Mouse (Mus musculus): ENCODE results near the gene Abtb1. TPM values are rescaled to one million over a fixed set of nuclear protein-coding genes. Genes with fewer than 3 reads are reported as not detected.

Gene Abtb1
- polyA plus RNA-seq, 1 experiment from 2014 or later: 49.5 TPM

DNA sequence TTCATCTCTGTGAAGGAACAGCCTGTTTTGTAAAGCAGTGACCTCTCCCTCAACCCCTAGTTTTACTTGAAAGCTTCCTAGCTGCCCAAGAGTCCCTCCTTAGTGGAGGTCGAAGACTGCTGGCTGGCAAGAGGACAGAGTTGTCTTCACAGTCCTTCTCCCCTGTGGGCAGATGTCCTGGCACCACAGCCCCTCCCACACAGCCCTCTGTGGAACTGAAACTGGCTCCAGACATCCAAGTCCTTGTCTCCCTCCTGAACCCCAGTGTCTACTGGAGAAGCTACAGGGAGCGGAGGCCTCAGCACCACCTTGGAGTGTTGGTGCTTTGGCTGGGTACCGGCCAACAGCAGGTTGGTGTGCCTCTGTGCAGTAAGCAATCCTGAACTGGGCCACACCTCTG lies 26.3 kb downstream of the Abtb1 start:
- Histone ChIP-seq H3K4me2 (ENCODE audit: low read depth, low read length) (no peak overlapping the region), H3K9me3 (ENCODE audit: control insufficient read depth, low read length) (no peaks in the 10 kb centered on the region), H3K9ac (ENCODE audit: low read length) (no peak overlapping the region), H3K27ac (ENCODE audit: low read length) (no peak overlapping the region), H3K4me1 (replicated peaks; ENCODE audit: control insufficient read depth, insufficient read depth, low read length) (peaks cover 15% of the 10 kb centered on the region), H3K36me3 (ENCODE audit: control insufficient read depth, insufficient read depth, low read length) (no peaks in the 10 kb centered on the region), H3K4me3 (ENCODE audit: low read length) (no peak overlapping the region), H3K27me3 (ENCODE audit: control insufficient read depth, insufficient read depth, low read depth, low read length) (no peaks in the 10 kb centered on the region)
- ATAC-seq (ENCODE audit: low read depth): no peak
- 85% methylated on average over 3 of the region's 3 CpGs for WGBS

DNA sequence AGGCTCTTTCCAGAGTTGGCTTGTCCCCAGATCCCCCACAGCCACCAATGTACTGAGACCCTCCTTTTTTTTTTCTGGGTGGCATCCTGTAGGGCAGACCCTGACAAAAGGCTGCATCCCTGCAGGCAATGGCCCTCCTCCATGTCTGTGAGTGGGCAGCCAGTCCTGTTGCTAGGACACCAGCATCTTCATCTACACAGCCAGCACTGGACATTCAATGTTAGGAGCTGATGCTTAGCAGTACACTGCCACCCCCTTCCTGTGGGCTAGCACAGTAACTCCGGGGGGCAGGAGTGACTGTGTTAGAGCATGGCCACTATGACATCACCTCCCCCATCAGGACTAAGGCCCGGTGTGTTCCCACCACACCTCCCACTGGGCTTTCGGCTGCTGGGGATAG lies 26.7 kb downstream of the Abtb1 start:
- H3K9ac ChIP-seq (ENCODE audit: low read length): no peak overlapping the region
- no peak overlapping the region for H3K27ac ChIP-seq (ENCODE audit: low read length)
- H3K4me2 ChIP-seq (ENCODE audit: low read depth, low read length): no peak overlapping the region
- no peaks in the 10 kb centered on the region for H3K27me3 ChIP-seq (ENCODE audit: control insufficient read depth, insufficient read depth, low read depth, low read length)
- no peaks in the 10 kb centered on the region for H3K9me3 ChIP-seq (ENCODE audit: control insufficient read depth, low read length)
- no peaks in the 10 kb centered on the region for H3K36me3 ChIP-seq (ENCODE audit: control insufficient read depth, insufficient read depth, low read length)
- H3K4me3 ChIP-seq (ENCODE audit: low read length): no peak overlapping the region
- ATAC-seq (ENCODE audit: low read depth): no peak
- WGBS: 79% methylated on average over 3 of the region's 3 CpGs
- peaks cover 19% of the 10 kb centered on the region for H3K4me1 ChIP-seq (replicated peaks; ENCODE audit: control insufficient read depth, insufficient read depth, low read length)

DNA sequence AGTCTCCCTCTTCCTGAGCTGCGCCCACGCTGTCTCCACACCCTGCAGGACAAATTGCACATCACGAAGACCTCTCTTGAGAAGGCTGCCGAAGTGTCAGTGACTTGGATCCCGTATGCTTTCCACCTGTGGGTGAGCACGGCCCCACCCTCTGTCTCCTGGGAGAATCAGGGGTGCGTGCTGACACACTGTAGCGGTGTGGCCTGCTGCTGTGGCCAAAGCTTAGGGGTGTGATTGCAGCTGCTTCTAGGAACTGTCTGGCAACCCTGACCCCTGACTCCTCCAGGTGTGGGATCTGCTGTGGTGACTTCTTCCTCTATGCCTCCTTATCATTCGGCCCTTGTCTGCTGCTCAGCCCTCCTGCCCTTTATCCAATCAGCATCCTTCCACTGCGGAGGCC lies 28.0 kb downstream of the Abtb1 start:
- Histone ChIP-seq H3K9ac (ENCODE audit: low read length) (no peak overlapping the region), H3K27ac (ENCODE audit: low read length) (no peak overlapping the region), H3K36me3 (ENCODE audit: control insufficient read depth, insufficient read depth, low read length) (no peaks in the 10 kb centered on the region), H3K27me3 (ENCODE audit: control insufficient read depth, insufficient read depth, low read depth, low read length) (no peaks in the 10 kb centered on the region), H3K4me1 (replicated peaks; ENCODE audit: control insufficient read depth, insufficient read depth, low read length) (peaks cover 31% of the 10 kb centered on the region), H3K4me2 (ENCODE audit: low read depth, low read length) (no peak overlapping the region), H3K4me3 (ENCODE audit: low read length) (no peak overlapping the region), H3K9me3 (ENCODE audit: control insufficient read depth, low read length) (no peaks in the 10 kb centered on the region)
- ATAC-seq (ENCODE audit: low read depth): no peak
- 71% methylated on average over 10 of the region's 10 CpGs for WGBS

DNA sequence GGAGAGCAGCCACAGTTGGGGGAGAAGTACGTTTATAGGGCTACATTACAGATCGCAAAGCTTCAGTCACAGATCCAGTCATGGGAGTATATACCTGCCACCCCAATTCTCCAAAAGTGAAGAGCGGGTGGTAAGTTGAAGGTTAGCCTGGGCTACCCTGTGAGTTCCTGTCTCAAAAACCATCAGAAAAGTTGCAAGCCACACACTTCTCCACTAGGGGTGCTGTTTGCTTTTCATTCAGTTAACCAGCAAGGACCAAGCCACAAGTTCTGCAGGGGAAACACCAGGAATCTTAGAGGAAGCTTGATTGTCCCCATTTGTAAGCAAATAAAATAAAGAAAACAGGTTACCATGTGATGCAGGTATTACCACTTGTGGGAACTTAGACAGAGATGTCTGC lies 28.9 kb downstream of the Abtb1 start:
- no peak for ATAC-seq (ENCODE audit: low read depth)
- Histone ChIP-seq H3K27ac (ENCODE audit: low read length) (peak overlapping the region; percentile 23), H3K9me3 (ENCODE audit: control insufficient read depth, low read length) (no peaks in the 10 kb centered on the region), H3K4me2 (ENCODE audit: low read depth, low read length) (no peak overlapping the region), H3K9ac (ENCODE audit: low read length) (no peak overlapping the region), H3K36me3 (ENCODE audit: control insufficient read depth, insufficient read depth, low read length) (no peaks in the 10 kb centered on the region), H3K4me3 (ENCODE audit: low read length) (no peak overlapping the region), H3K4me1 (replicated peaks; ENCODE audit: control insufficient read depth, insufficient read depth, low read length) (peaks cover 34% of the 10 kb centered on the region), H3K27me3 (ENCODE audit: control insufficient read depth, insufficient read depth, low read depth, low read length) (no peaks in the 10 kb centered on the region)
- WGBS: 75% methylated on average over 3 of the region's 3 CpGs

- Histone ChIP-seq H3K4me2 (ENCODE audit: low read depth, low read length) (no peak overlapping the region), H3K9me3 (ENCODE audit: control insufficient read depth, low read length) (no peaks in the 10 kb centered on the region), H3K27me3 (ENCODE audit: control insufficient read depth, insufficient read depth, low read depth, low read length) (no peaks in the 10 kb centered on the region), H3K4me3 (ENCODE audit: low read length) (no peak overlapping the region), H3K4me1 (replicated peaks; ENCODE audit: control insufficient read depth, insufficient read depth, low read length) (peaks cover 34% of the 10 kb centered on the region), H3K27ac (ENCODE audit: low read length) (peak overlapping the region; percentile 51), H3K9ac (ENCODE audit: low read length) (no peak overlapping the region), H3K36me3 (ENCODE audit: control insufficient read depth, insufficient read depth, low read length) (no peaks in the 10 kb centered on the region)
- ATAC-seq (ENCODE audit: low read depth): peak; percentile 55
- WGBS: 34% methylated on average over 7 of the region's 7 CpGs
Observed at GRCm38 (mm10) chr6:88811880-88812400, 29.8 kb downstream of the Abtb1 start.

DNA sequence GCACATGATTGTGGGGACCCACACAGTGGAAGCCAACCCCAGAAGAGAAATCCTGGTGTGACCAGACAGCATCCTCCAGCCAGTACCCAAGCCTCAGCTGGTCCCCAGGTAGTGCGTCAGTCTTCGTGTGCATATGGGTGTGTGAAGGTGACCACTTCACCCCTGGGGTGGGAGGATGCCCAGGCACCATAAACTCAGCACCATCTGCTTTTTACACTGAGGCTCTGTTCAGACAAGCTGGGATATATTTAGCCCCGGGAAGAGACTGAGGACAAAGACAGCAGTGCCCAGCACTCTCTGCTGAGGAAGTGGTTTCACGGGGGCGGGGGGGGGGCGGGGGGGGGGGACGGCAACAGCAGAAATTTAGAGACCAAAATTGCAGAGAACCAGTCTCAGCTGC lies 30.4 kb downstream of the Abtb1 start:
- Histone ChIP-seq H3K4me1 (replicated peaks; ENCODE audit: control insufficient read depth, insufficient read depth, low read length) (peaks cover 34% of the 10 kb centered on the region), H3K27me3 (ENCODE audit: control insufficient read depth, insufficient read depth, low read depth, low read length) (no peaks in the 10 kb centered on the region), H3K36me3 (ENCODE audit: control insufficient read depth, insufficient read depth, low read length) (no peaks in the 10 kb centered on the region), H3K4me3 (ENCODE audit: low read length) (no peak overlapping the region), H3K9ac (ENCODE audit: low read length) (no peak overlapping the region), H3K4me2 (ENCODE audit: low read depth, low read length) (no peak overlapping the region), H3K27ac (ENCODE audit: low read length) (peak overlapping the region; percentile 51), H3K9me3 (ENCODE audit: control insufficient read depth, low read length) (no peaks in the 10 kb centered on the region)
- ATAC-seq (ENCODE audit: low read depth): peak; percentile 54; the same call in 1 of the 2 replicates
- WGBS: 38% methylated on average over 7 of the region's 7 CpGs

GRCm38 (mm10) chr6:88810291-88810690 lies 31.5 kb downstream of the Abtb1 start:
- Histone ChIP-seq H3K36me3 (ENCODE audit: control insufficient read depth, insufficient read depth, low read length) (no peaks in the 10 kb centered on the region), H3K4me1 (replicated peaks; ENCODE audit: control insufficient read depth, insufficient read depth, low read length) (peaks cover 34% of the 10 kb centered on the region), H3K9ac (ENCODE audit: low read length) (no peak overlapping the region), H3K4me3 (ENCODE audit: low read length) (no peak overlapping the region), H3K9me3 (ENCODE audit: control insufficient read depth, low read length) (no peaks in the 10 kb centered on the region), H3K27ac (ENCODE audit: low read length) (no peak overlapping the region), H3K4me2 (ENCODE audit: low read depth, low read length) (no peak overlapping the region), H3K27me3 (ENCODE audit: control insufficient read depth, insufficient read depth, low read depth, low read length) (no peaks in the 10 kb centered on the region)
- 41% methylated on average over 3 of the region's 3 CpGs for WGBS
- no peak for ATAC-seq (ENCODE audit: low read depth)

GRCm38 (mm10) chr6:88809091-88810037 lies 32.4 kb downstream of the Abtb1 start:
- H3K36me3 ChIP-seq (ENCODE audit: control insufficient read depth, insufficient read depth, low read length): no peaks in the 10 kb centered on the region
- H3K4me1 ChIP-seq (replicated peaks; ENCODE audit: control insufficient read depth, insufficient read depth, low read length): peaks cover 34% of the 10 kb centered on the region
- H3K9me3 ChIP-seq (ENCODE audit: control insufficient read depth, low read length): no peaks in the 10 kb centered on the region
- 32% methylated on average over 23 of the region's 23 CpGs for WGBS
- no peaks in the 10 kb centered on the region for H3K27me3 ChIP-seq (ENCODE audit: control insufficient read depth, insufficient read depth, low read depth, low read length)
- H3K27ac ChIP-seq (ENCODE audit: low read length): peak overlapping the region; percentile 9; the same call in 1 of the 2 replicates
- no peak overlapping the region for H3K4me3 ChIP-seq (ENCODE audit: low read length)
- H3K9ac ChIP-seq (ENCODE audit: low read length): no peak overlapping the region
- ATAC-seq (ENCODE audit: low read depth): peak; percentile 17; the same call in 1 of the 2 replicates
- H3K4me2 ChIP-seq (ENCODE audit: low read depth, low read length): no peak overlapping the region

- Histone ChIP-seq H3K27ac (ENCODE audit: low read length) (no peak overlapping the region), H3K9ac (ENCODE audit: low read length) (no peak overlapping the region), H3K4me3 (ENCODE audit: low read length) (no peak overlapping the region), H3K9me3 (ENCODE audit: control insufficient read depth, low read length) (no peaks in the 10 kb centered on the region), H3K4me1 (replicated peaks; ENCODE audit: control insufficient read depth, insufficient read depth, low read length) (peaks cover 21% of the 10 kb centered on the region), H3K27me3 (ENCODE audit: control insufficient read depth, insufficient read depth, low read depth, low read length) (no peaks in the 10 kb centered on the region), H3K36me3 (ENCODE audit: control insufficient read depth, insufficient read depth, low read length) (no peaks in the 10 kb centered on the region), H3K4me2 (ENCODE audit: low read depth, low read length) (no peak overlapping the region)
- no peak for ATAC-seq (ENCODE audit: low read depth)
- 78% methylated on average over 17 of the region's 17 CpGs for WGBS
Observed at GRCm38 (mm10) chr6:88804966-88805577, 36.7 kb downstream of the Abtb1 start.

Measured in lung, embryonic 16.5 days (tissue).